8 mouse cellular contexts compared by ENCODE assay signal in the genomic region with DNA sequence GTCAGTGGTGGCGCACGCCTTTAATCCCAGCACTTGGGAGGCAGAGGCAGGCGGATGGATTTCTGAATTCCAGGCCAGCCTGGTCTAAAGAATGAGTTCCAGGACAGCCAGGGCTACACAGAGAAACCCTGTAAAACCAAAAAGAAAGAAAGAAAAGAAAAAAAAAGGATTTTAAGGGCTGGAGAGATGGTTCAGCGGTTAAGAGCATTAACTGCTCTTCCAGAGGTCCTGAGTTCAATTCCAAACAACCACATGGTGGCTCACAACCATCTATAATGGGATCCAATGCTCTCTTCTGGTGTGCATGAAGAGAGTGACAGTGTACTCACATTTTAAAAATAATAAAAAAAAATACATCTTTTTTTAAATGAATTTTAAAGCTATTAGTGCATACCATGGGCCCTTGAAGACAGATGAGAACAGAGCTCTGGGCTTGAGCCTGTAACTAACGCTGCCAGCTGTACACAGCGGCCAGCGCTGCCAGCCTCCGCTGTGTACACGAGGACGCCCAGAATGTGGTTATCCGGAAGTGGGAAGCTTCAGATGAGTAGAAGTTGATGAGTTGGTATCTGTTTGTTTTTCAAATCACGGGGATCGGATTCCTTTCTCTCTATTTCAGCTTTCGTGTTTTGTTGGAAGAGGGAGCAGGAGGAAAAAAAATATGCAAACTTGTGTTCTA. TPM values are rescaled to one million over a fixed set of nuclear protein-coding genes. Genes with fewer than 3 reads are reported as not detected.
DNase-seq lines count a peak whose midpoint lies in the region; ATAC-seq and TF ChIP-seq lines count a peak whose summit lies in the region.

No protein-coding gene starts in this region.

- DNase-seq in CD4-positive, CD25-positive, alpha-beta regulatory T cell, adult 2 months (ENCODE audit: low read depth, low spot score), result peak; percentile 27
- DNase-seq in spleen, adult 2 months (ENCODE audit: low read depth in 1 of 2, low spot score in 2 of 2), result no peak
- DNase-seq in spleen, postnatal 4 days (ENCODE audit: low spot score in 2 of 2), result no peak
- no peak for DNase-seq in embryo, embryonic 10.5 days (ENCODE audit: low spot score)
- no peak for DNase-seq in left cerebral cortex, adult 9 months (ENCODE audit: low spot score in 2 of 2)
- DNase-seq in cerebellum, postnatal 14 days, result no peak

- TF ChIP-seq POLR2A in spleen, adult 2 months (IDR thresholded peaks at IDR 0.05; ENCODE audit: low read depth, low read length), result no peak

- no peak for ATAC-seq in CD4-positive, CD25-positive, alpha-beta regulatory T cell, adult 4 months
- no peak for ATAC-seq in limb, embryonic 15.5 days (ENCODE audit: insufficient number of reproducible peaks, low FRiP score, low TSS enrichment, low read depth)

- H3K27ac ChIP-seq in spleen, adult 2 months (ENCODE audit: insufficient read depth, low read length), result 0 out of 2 replicates have a peak overlapping the region, but pooled peaks have one; percentile 36
- peak overlapping the region; percentile 98 for H3K27ac ChIP-seq in limb, embryonic 15.5 days

- H3K9me3 ChIP-seq in limb, embryonic 15.5 days, result no peaks in the 10 kb centered on the region

- H3K27me3 ChIP-seq in spleen, adult 2 months (ENCODE audit: control insufficient read depth, insufficient read depth, low read length), result no peaks in the 10 kb centered on the region
- no peaks in the 10 kb centered on the region for H3K27me3 ChIP-seq in limb, embryonic 15.5 days

- H3K9ac ChIP-seq in limb, embryonic 15.5 days, result peak overlapping the region; percentile 91; the same call in 1 of the 2 replicates

- H3K4me2 ChIP-seq in limb, embryonic 15.5 days, result peak overlapping the region; percentile 72

- peaks cover 17% of the 10 kb centered on the region for H3K36me3 ChIP-seq in spleen, adult 2 months (ENCODE audit: control insufficient read depth, insufficient read depth, low read length)
- peaks cover 24% of the 10 kb centered on the region for H3K36me3 ChIP-seq in limb, embryonic 15.5 days

- H3K4me3 ChIP-seq in spleen, adult 2 months (ENCODE audit: extremely low read depth, insufficient read depth, insufficient read length), result peak overlapping the region; percentile 83; the same call in 1 of the 2 replicates
- H3K4me3 ChIP-seq in limb, embryonic 15.5 days, result peak overlapping the region; percentile 92

- WGBS in spleen, adult 2 months, result 67% methylated on average over 14 of the region's 14 CpGs
- 61% methylated on average over 14 of the region's 14 CpGs for WGBS in limb, embryonic 15.5 days

- no peak for TF ChIP-seq CTCF in spleen, adult 2 months (IDR thresholded peaks at IDR 0.05; ENCODE audit: extremely low read depth, insufficient read depth, insufficient read length, insufficient replicate concordance)

- H3K4me1 ChIP-seq in spleen, adult 2 months (ENCODE audit: control insufficient read depth, insufficient read depth, insufficient read length), result peaks cover 6% of the 10 kb centered on the region; the same call in 1 of the 2 replicates
- H3K4me1 ChIP-seq in limb, embryonic 15.5 days, result peaks cover 19% of the 10 kb centered on the region

RNA-seq across cellular contexts. Expression of a gene that starts 0.8 kb away (rescaled TPM):
- 10 to 100 TPM; 26.9 to 39.0 TPM for polyA plus RNA-seq in CD4-positive, CD25-positive, alpha-beta regulatory T cell, adult 4 months (2017; shearing (Covaris generic))
- polyA plus RNA-seq in spleen, adult 2 months (2012; rRNA removed), result 43.1 and 48.4 TPM in 2 replicates
- 33.6 and 38.2 TPM in 2 replicates for polyA plus RNA-seq in limb, embryonic 15.5 days (2015; fragmentation: Nextera tagmentation; extraction: Ambion mirVana)

RNA-seq across cellular contexts. Expression of a gene that starts 23.2 kb away (rescaled TPM):
- under 1 TPM in 1 of 2 experiments, not detected in 1; 0.36 TPM for polyA plus RNA-seq in CD4-positive, CD25-positive, alpha-beta regulatory T cell, adult 4 months (2017; shearing (Covaris generic))
- 0.69 and 0.96 TPM in 2 replicates for polyA plus RNA-seq in spleen, adult 2 months (2012; rRNA removed)
- 2.0 TPM in 2 replicates for polyA plus RNA-seq in limb, embryonic 15.5 days (2015; fragmentation: Nextera tagmentation; extraction: Ambion mirVana)

RNA-seq across cellular contexts. Expression of a gene that starts 28.6 kb away (rescaled TPM):
- 1 to 10 TPM; 7.3 to 7.8 TPM for polyA plus RNA-seq in CD4-positive, CD25-positive, alpha-beta regulatory T cell, adult 4 months (2017; shearing (Covaris generic))
- 16.2 and 16.7 TPM in 2 replicates for polyA plus RNA-seq in spleen, adult 2 months (2012; rRNA removed)
- 39.0 and 39.4 TPM in 2 replicates for polyA plus RNA-seq in limb, embryonic 15.5 days (2015; fragmentation: Nextera tagmentation; extraction: Ambion mirVana)

RNA-seq across cellular contexts. Expression of a gene that starts 29.0 kb away (rescaled TPM):
- 10 to 100 TPM; 74.8 to 80.6 TPM for polyA plus RNA-seq in CD4-positive, CD25-positive, alpha-beta regulatory T cell, adult 4 months (2017; shearing (Covaris generic))
- 9.1 and 9.9 TPM in 2 replicates for polyA plus RNA-seq in spleen, adult 2 months (2012; rRNA removed)
- polyA plus RNA-seq in limb, embryonic 15.5 days (2015; fragmentation: Nextera tagmentation; extraction: Ambion mirVana), result 177 and 178 TPM in 2 replicates
